Mouse (Mus musculus) megakaryocyte progenitor cell, adult 5-6 weeks (primary cell): ENCODE data around the gene Tubb3. TPM values are rescaled to one million over a fixed set of nuclear protein-coding genes. Genes with fewer than 3 reads are reported as not detected.

ENCODE experiments used
- ATAC-seq: replicated peaks from 2 replicates; pipeline ENCODE4 v1.8.0; 2016; ENCODE audit warnings: mild to moderate bottlenecking, moderate TSS enrichment, inconsistent platforms; ENCODE audit not compliant: poor library complexity
- total RNA-seq, 2 experiments: library from RNA; stranded (forward) in 1 of 2; stranded (reverse) in 1 of 2; fragments of 157-497, 149-512 nt in 1 of 2; fragments of 200-1000 nt in 1 of 2; gene quantifications; 2 replicates each; pipeline versions ENCODE4 v1.2.3 to v1.2.4; 2015 to 2017

The Tubb3 gene
- 0.15 TPM in 1 of 2 replicates, not detected in the other for total RNA-seq (2015)
- 0.17 TPM in 1 of 2 replicates, not detected in the other for total RNA-seq (2017)

- peak; percentile 47 for ATAC-seq
Measured at GRCm38 (mm10) chr8:123411246-123411645, at the start of gene Tubb3. Gene Tubb3, plus strand, starts transcription at chr8:123411424.

DNA sequence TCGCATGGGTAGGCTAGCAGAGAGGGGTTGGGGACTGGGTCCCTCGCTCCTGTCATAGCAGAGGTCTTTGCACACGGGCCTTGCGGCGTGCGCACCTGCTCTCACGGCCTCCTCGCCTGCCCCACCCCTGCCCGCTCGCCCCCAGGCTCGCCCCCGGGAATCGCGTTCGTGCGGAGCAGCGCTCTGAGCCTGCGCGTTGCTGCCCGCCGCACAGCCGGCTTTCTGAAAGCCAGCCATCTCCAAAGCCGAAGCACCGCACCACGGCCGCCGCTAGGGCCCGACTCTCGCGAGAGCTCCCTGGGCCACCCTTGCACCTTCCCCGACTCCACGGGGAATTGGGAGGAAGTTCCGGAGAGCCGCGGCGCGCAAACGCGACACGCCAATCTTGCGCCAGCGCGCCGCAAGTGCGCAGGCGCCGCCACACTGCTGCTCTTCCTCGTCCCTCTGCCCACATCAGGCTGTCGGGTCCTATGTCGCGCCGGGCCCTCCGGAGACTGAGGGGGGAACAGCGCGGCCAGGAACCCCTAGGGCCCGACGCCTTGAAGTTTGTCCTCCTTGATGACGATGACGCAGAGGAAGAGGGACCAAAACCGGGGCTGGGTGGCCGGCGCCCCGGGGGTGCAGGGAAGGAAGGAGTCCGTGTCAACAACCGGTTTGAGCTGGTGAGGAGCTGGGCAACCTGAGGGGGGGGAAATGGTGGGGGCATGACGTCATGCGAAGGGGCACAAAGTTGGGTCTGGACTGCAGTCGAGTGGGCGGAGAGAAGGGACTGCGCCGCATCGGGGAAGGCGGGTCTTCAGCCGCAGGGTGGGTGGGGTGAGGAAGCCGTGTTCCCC is 37.6 kb upstream of the Tubb3 start, which contains the start of gene Tcf25:
Tcf25 (plus strand) TSS at position 351 of the 836 bp plus-strand sequence.
- ATAC-seq = peak; percentile 85

DNA sequence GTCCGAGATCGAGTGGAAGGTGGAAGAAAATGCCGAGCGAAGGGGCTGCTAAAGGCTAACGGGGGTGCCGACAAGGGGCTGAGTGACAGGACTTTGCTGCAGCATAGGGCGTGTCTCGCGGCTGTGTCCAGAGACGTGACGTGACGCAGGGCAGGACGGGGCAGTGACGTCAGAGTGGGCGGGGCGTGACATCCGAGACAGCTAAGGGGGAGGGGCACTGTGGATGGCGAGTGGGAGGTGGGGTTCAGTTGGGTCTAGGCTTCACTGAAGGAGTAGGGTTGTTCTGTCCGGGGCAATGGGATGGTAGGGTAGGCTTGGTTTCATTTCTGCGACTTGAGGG is 37.0 kb upstream of the Tubb3 start:
- peak; percentile 81 for ATAC-seq

GRCm38 (mm10) chr8:123375701-123376100 is 35.5 kb upstream of the Tubb3 start:
- ATAC-seq = no peak

DNA sequence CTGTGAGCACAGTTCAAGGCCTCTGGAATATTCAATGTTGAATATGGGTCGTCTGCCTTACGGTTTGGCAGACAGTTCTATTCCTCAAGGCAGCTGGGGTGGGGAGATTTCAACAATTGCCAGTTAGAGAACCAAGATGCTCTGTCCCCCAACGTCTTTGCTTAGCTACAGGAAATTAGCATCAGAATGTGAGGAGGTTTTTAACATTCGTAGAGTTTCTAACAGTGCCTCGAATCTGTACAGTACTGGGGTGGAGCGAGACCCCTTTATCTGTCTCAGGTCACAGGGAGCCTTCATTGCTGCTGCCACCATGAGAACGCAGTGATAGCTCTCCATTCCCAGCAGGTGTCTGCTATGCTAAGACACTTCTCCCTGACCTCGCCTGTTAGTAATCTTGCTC is 35.1 kb upstream of the Tubb3 start:
- ATAC-seq = no peak

GRCm38 (mm10) chr8:123381711-123382110 is 29.5 kb upstream of the Tubb3 start:
- no peak for ATAC-seq

DNA sequence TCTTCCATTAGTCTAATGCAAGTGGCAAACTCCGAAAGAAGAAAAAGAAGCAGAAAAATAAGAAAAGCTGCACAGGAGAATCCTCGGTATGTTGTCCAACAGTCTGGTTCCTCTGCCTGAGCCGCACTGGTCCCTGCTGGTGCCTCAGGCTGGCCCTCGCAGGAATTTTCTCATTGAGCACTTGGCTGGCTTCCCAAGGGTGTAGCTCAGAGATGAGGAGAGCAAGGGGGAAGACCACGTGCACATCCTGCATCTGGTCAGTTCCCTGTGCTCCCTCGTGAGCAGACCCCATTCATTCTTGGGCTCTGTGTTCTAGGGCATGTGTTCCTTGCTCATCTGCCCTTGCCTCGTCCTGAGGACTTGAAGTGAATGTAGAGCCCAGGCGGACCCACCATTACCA is 28.7 kb upstream of the Tubb3 start:
- no peak for ATAC-seq

GRCm38 (mm10) chr8:123384883-123385540 is 26.2 kb upstream of the Tubb3 start:
- peak; percentile 85 for ATAC-seq

- ATAC-seq = no peak
Measured at GRCm38 (mm10) chr8:123387041-123387440, 24.2 kb upstream of the Tubb3 start.

DNA sequence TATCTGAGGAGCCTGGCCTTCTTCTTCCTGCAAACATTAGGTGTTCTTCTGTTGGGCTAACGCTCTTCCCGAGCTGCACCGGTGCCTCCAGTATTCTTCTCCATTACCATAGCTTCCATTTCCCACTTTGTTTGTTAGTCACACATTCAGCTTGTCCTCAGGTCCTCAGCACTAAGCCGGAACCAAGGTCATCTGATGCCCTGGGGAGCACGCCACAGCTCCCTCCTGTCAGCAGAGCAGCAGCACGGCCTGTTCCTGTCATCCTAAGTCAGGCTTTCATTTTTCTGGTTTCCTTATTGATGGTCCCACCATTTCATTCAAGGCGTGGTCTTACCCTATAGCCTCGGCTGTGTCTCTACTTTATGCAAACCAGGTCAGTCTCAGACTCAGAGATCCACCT is 23.4 kb upstream of the Tubb3 start:
- ATAC-seq = no peak

- ATAC-seq = no peak
Measured at GRCm38 (mm10) chr8:123389026-123389425, 22.2 kb upstream of the Tubb3 start.

DNA sequence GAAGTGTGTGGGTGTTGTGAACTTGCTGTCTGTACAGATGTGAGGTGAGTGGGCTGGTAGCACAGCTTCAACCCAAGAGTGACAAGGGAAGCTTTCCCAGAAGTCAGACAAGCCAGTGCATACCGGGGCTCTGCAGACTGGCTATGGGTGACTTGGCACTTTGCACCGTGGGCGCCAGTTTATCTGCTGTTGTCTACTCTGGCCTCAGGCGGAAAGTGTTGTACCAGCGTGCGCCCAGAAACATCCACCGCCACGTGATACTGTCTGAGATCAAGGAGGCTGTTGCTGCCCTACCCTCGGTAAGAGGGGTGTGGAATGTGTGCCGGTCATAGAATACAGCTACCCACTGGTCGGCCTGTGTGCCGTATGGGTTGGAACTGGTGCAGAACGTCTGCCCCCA is 12.9 kb upstream of the Tubb3 start:
- peak; percentile 80 for ATAC-seq

DNA sequence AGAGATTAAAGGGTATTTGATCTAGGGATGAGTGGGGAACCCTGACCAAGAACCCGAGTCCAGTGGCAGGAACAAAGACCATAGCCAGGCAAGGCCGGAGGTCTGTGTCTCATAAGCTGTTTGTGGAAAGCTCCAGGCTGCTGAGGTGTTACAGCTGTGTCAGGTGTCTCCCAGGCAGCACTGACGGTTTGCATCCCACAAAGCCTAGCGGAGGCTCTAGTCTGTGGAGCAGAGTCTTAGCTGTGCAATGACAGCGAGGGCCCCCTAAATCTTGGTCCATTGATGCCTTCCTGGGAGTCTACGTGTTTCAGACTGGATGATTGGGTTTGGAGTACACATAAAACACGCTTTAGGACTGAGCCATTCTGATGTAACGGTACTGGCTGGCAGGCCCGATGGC is 9.3 kb upstream of the Tubb3 start:
- ATAC-seq = no peak

- no peak for ATAC-seq
Measured at GRCm38 (mm10) chr8:123402730-123403326, 8.4 kb upstream of the Tubb3 start.

- no peak for ATAC-seq
Measured at GRCm38 (mm10) chr8:123404521-123404920, 6.7 kb upstream of the Tubb3 start.

DNA sequence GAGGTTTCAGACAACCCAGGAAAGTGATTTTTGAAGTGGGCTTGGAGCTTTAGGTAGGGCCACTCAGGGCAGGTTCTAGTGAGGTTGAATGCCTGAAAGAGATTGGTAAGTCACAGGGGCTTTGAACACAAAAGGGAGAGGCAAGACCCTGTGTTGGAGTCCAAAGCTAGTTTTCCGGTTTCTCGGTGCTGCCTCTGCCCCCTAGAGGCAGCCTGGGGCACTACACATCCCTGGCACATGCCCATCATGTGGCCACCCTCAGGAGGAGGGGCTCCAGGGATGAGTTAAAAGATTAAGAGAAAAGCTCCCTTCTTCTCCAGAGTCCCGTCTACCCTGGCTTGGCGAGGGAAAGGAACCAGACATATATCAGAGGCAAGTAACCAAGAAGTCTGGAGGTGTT is 4.4 kb upstream of the Tubb3 start, which contains the start of gene Mc1r:
Mc1r (plus strand) TSS at position 322 of the 400 bp plus-strand sequence.
- ATAC-seq = peak; percentile 54

GRCm38 (mm10) chr8:123407612-123408011 is 3.6 kb upstream of the Tubb3 start:
- no peak for ATAC-seq

- ATAC-seq = peak; percentile 58
Measured at GRCm38 (mm10) chr8:123408586-123409544, 2.4 kb upstream of the Tubb3 start.

GRCm38 (mm10) chr8:123410049-123410587 is 1.1 kb upstream of the Tubb3 start:
- ATAC-seq = peak; percentile 8; the same call in 1 of the 2 replicates

- ATAC-seq = no peak
Measured at GRCm38 (mm10) chr8:123410788-123411187, 436 bp upstream of the Tubb3 start.
